Mouse (Mus musculus) leukemia stem cell, adult 10-12 weeks (primary cell): ENCODE data around the gene R3hdm4. TPM values are rescaled to one million over a fixed set of nuclear protein-coding genes. Genes with fewer than 3 reads are reported as not detected.

Source experiments
- polyA plus RNA-seq: library from polyadenylated mRNA; stranded (reverse); fragments of >175 nt; gene quantifications from 2 replicates; pipeline ENCODE4 v1.2.3, GENCODE M21; 2012; ENCODE audit warnings: low replicate concordance

R3hdm4 gene
- 102 and 146 TPM in 2 replicates for polyA plus RNA-seq

GRCm38 (mm10) chr10:79920958-79921535 lies at the start of gene R3hdm4:
TSS of gene R3hdm4 (minus strand) at chr10:79921208.

GRCm38 (mm10) chr10:79970415-79971182 lies 49.6 kb upstream of the R3hdm4 start, which contains the start of gene Grin3b:
TSS of gene Grin3b (plus strand) at chr10:79970715.

GRCm38 (mm10) chr10:79959847-79960601 lies 39.0 kb upstream of the R3hdm4 start, which contains the start of gene Wdr18:
TSS of gene Wdr18 (plus strand) at chr10:79960152.

DNA sequence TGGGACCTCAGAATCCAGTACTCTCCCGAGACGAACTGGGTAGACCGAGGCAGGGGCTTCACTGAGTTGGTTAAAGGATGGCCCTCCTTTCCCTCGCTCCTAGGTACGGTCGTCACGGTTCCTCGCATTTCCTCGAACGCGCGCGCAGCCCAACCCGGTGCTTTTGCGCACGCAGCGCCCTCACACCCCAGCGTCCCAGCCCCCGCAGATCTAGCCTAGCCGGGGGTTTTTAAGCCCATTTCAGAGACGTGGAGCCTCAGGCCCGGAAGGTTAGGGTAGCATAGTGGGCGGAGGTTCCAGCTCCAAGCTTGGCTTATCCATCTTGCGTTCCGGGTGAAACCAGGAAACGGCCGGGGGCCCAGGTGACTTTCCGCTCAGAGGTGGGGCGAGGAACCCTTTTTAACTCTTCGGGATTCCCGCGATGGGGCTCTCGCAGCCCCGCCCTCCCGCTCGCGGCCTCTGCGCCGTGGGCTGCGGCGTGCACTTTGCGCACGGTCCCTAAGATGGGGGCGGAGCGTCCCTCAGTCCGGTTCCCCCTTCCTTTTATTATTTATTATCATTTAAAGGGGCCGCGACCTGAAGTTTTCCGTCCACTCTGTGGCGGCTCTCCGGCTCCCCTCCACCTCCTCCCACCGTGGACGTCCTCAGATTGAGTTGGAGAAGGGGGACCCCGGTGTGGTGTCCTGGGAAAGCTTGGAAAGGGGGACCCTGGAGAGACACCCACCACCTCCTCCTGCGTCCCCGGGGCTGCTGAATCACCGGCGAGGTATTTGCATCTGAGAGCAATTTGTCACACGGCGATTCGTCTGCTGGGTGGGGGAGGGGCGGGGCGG lies 5.7 kb upstream of the R3hdm4 start, which contains the start of gene Arid3a:
Gene Arid3a (plus strand): TSS at position 553 of the 833 bp plus-strand sequence.

DNA sequence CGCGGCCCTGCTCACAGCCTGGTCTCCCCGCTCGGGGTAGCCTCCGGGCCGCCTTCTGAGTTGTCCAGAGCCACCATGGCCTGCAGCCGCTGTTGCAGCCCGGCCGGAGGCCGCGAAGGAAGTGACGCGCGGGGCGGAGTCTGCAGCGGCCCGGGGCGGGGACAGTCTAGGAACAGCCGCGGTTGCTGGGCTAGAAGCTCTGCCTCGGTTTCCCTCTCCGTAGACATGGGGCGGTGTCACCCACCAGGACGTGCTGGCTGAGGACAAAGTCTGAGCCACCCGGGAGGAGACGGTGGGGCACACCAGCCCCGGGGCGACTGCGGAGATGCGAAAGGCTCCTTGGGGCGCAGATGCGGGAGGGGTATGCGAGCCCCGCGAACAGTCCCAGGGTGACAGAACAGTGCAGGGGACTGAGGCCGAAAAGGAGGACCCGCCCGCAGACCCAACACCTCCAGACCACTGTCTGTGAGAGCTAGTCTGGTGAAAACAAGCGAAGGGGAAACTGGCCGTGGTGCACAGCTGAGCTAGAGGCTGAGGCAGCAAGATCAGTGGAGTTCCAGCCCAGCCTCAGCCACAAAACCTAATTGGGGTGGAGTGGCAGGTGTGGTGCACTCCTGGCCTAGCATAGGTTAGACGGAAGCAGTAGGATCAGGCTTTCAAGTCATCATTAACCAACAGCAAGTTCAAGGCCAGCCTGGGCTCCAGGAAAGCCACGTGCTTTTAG lies 4.0 kb downstream of the R3hdm4 start, which contains the start of gene Kiss1r:
Gene Kiss1r (plus strand): TSS at position 164 of the 724 bp plus-strand sequence.

DNA sequence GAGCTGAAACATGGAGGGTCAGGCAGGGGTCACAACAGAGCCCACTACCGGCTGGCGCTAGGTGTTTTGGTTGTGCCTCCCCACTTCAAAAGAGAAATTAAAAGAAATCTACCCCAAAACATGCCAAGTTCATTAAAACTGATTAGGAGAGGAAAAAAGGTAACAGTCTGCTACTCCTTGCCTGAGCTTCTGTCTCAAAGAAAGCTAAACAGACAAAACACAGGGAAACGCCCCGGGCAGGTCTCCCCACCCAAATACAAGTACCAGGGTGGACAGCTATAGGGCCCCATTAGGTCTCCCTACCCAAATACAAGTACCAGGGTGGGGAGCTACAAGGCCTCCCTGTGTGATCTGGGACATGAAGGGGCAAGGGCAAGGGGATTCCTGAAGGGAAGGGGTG lies 10.5 kb downstream of the R3hdm4 start, which contains the start of gene Gm26602:
Gene Gm26602 (plus strand): TSS at position 301 of the 400 bp plus-strand sequence.

GRCm38 (mm10) chr10:79908167-79909091 lies 12.6 kb downstream of the R3hdm4 start, which contains the start of gene Med16:
TSS of gene Med16 (minus strand) at chr10:79908923.

DNA sequence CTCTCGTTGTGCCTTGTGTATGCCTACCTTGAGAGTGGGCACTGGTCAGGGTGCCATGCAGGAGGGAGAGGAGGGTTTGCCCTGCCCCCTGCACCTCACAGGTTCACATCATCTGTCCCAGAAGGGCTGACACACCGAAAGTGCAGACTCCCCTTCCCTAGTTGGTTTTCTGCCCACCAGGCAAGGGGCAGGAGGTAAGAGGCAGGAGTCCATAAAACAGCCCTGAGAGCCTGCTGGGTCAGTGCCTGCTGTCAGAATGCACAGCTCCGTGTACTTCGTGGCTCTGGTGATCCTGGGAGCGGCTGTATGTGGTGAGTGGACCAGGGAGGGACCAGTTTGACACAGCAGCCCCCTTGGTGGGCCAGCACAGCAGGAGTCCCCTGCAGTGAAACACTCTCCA lies 30.3 kb downstream of the R3hdm4 start, which contains the start of gene Cfd:
Gene Cfd (plus strand): TSS at position 184 of the 400 bp plus-strand sequence.

DNA sequence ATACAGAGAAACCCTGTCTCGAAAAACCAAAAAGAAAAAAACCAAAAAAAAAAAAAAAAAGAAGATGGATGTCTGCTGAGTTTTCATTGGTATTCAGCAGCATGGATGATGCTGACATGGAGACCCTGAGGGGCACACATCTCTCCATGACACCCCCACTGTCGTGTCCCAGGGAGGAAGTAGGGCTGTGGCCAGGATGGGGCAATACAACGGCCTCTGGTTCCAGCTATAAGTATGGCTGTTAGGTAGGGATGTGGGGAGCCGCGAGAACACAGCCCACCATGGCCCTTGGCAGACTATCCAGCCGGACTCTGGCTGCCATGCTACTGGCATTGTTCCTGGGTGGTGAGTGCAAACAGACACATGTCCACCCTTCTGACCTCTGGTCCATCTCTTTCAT lies 35.0 kb downstream of the R3hdm4 start, which contains the start of gene Elane:
Gene Elane (plus strand): TSS at position 194 of the 400 bp plus-strand sequence.

GRCm38 (mm10) chr10:79874290-79874862 lies 46.6 kb downstream of the R3hdm4 start, which contains the start of the genes Prtn3 and Plppr3:
TSS of gene Prtn3 (plus strand) at chr10:79874476.
TSS of gene Plppr3 (minus strand) at chr10:79874634.

Other genes with a start within 250 kb of the R3hdm4 start
- gene Cdc34, start 239.0 kb downstream of the R3hdm4 start, polyA plus RNA-seq = 509 and 614 TPM in 2 replicates
- gene Gzmm, start 232.2 kb downstream of the R3hdm4 start, polyA plus RNA-seq = 0.73 and 5.0 TPM in 2 replicates
- gene Bsg, start 216.7 kb downstream of the R3hdm4 start, polyA plus RNA-seq = 1,297 and 3,633 TPM in 2 replicates
- gene Hcn2, start 204.6 kb downstream of the R3hdm4 start, polyA plus RNA-seq = 3.5 and 7.7 TPM in 2 replicates
- 55.2 and 56.1 TPM in 2 replicates for gene Polrmt, start 174.6 kb downstream of the R3hdm4 start, polyA plus RNA-seq
- gene Fgf22, start 166.1 kb downstream of the R3hdm4 start, polyA plus RNA-seq = 0.23 TPM in 1 of 2 replicates, not detected in the other
- 437 and 591 TPM in 2 replicates for gene Rnf126, start 154.3 kb downstream of the R3hdm4 start, polyA plus RNA-seq
- gene Fstl3, start 143.9 kb downstream of the R3hdm4 start, polyA plus RNA-seq = 1.4 and 2.5 TPM in 2 replicates
- gene Prss57, start 130.2 kb downstream of the R3hdm4 start, polyA plus RNA-seq = 0.16 TPM in 1 of 2 replicates, not detected in the other
- 6.9 and 13.2 TPM in 2 replicates for gene Palm, start 127.6 kb downstream of the R3hdm4 start, polyA plus RNA-seq
- 0.45 TPM in 1 of 2 replicates, not detected in the other for gene Misp, start 100.2 kb downstream of the R3hdm4 start, polyA plus RNA-seq
- gene Ptbp1, start 66.8 kb downstream of the R3hdm4 start, polyA plus RNA-seq = 557 and 1,313 TPM in 2 replicates
- 10.8 and 17.6 TPM in 2 replicates for gene Prtn3, start 46.7 kb downstream of the R3hdm4 start, polyA plus RNA-seq
- 0.51 and 0.96 TPM in 2 replicates for gene Plppr3, start 46.6 kb downstream of the R3hdm4 start, polyA plus RNA-seq
- gene Elane, start 35.0 kb downstream of the R3hdm4 start, polyA plus RNA-seq = 4.2 and 5.4 TPM in 2 replicates
- gene Cfd, start 30.4 kb downstream of the R3hdm4 start, polyA plus RNA-seq = not detected in 2 replicates
- gene Med16, start 12.3 kb downstream of the R3hdm4 start, polyA plus RNA-seq = 54.4 and 61.9 TPM in 2 replicates
- not detected in 2 replicates for gene Gm26602, start 10.4 kb downstream of the R3hdm4 start, polyA plus RNA-seq
- 0.52 and 0.64 TPM in 2 replicates for gene Kiss1r, start 4.2 kb downstream of the R3hdm4 start, polyA plus RNA-seq
- 59.2 and 117 TPM in 2 replicates for gene Arid3a, start 5.8 kb upstream of the R3hdm4 start, polyA plus RNA-seq
- 67.7 and 87.8 TPM in 2 replicates for gene Wdr18, start 38.9 kb upstream of the R3hdm4 start, polyA plus RNA-seq
- 0.12 and 0.17 TPM in 2 replicates for gene Grin3b, start 49.5 kb upstream of the R3hdm4 start, polyA plus RNA-seq
- 658 and 1,473 TPM in 2 replicates for gene Tmem259, start 63.1 kb upstream of the R3hdm4 start, polyA plus RNA-seq
- gene Cnn2, start 67.4 kb upstream of the R3hdm4 start, polyA plus RNA-seq = 222 and 247 TPM in 2 replicates
- gene Abca7, start 75.3 kb upstream of the R3hdm4 start, polyA plus RNA-seq = 37.0 and 54.4 TPM in 2 replicates
- gene Arhgap45, start 95.4 kb upstream of the R3hdm4 start, polyA plus RNA-seq = 156 and 353 TPM in 2 replicates
- 53.8 and 132 TPM in 2 replicates for gene Polr2e, start 118.6 kb upstream of the R3hdm4 start, polyA plus RNA-seq
- 698 and 1,678 TPM in 2 replicates for gene Gpx4, start 126.0 kb upstream of the R3hdm4 start, polyA plus RNA-seq
- 72.7 and 82.1 TPM in 2 replicates for gene Sbno2, start 184.4 kb upstream of the R3hdm4 start, polyA plus RNA-seq
- 127 and 185 TPM in 2 replicates for gene Stk11, start 194.6 kb upstream of the R3hdm4 start, polyA plus RNA-seq
- gene Atp5d, start 217.4 kb upstream of the R3hdm4 start, polyA plus RNA-seq = 1,038 and 1,245 TPM in 2 replicates
- 40.1 and 43.9 TPM in 2 replicates for gene Cbarp, start 219.6 kb upstream of the R3hdm4 start, polyA plus RNA-seq
- gene Midn, start 227.1 kb upstream of the R3hdm4 start, polyA plus RNA-seq = 224 and 253 TPM in 2 replicates
- 19.6 and 38.2 TPM in 2 replicates for gene Cirbp, start 244.8 kb upstream of the R3hdm4 start, polyA plus RNA-seq